Mouse (Mus musculus) gastrocnemius, postnatal 10 days (tissue): Measurements from ENCODE around the gene Rad23a. TPM values are rescaled to one million over a fixed set of nuclear protein-coding genes. Genes with fewer than 3 reads are reported as not detected.
A peak's percentile ranks its signal among the peaks of the same experiment; 100 is the strongest.

Experiments used
- DNase-seq: peaks from one replicate; pipeline ENCODE4 v3.0.0; 2021; ENCODE audit warnings: mixed read lengths
- total RNA-seq, 2 experiments: library from RNA; stranded (reverse); gene quantifications; 2 replicates each; pipeline ENCODE4 v1.2.3; 2021

The Rad23a gene
- total RNA-seq, 2 experiments from 2014 or later, result 124 to 130 TPM

DNA sequence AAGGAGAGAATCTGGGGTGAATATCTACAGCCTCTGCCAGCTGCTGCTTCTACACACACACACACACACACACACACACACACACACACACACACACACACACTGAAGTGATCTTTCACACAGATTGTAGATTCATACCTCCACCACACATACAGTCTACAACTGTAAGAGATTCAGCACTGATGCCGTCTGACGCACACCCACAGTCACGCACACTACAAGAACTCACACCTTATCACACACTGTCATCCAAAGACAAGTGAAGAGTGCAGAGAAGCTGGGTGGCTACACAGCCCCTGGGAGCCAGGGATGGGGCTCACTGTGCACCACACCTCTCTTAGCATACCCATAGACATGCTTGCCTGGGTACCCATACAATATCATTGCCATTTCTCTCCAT is 26.6 kb downstream of the Rad23a start:
- no peak for DNase-seq

DNA sequence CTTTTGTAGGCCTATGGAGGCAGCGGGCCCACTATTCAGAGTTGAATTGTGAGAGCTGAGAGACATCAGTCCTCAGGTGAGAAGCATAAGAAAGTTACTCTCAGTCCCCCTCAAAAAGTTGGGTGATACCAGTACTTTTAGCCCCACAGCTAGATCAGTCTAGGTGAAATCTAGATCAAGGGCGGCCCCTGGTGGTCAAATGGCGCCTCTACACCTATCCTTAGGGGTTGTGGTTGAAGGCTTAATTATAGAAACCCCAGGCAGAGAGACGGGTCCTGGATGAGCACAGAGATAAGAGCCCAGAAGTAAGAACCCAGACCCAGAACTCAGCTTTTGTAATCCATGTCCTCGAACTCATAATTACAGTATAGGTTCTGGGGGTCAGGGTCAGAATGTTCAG is 27.4 kb downstream of the Rad23a start:
- DNase-seq, result peak; percentile 89

DNA sequence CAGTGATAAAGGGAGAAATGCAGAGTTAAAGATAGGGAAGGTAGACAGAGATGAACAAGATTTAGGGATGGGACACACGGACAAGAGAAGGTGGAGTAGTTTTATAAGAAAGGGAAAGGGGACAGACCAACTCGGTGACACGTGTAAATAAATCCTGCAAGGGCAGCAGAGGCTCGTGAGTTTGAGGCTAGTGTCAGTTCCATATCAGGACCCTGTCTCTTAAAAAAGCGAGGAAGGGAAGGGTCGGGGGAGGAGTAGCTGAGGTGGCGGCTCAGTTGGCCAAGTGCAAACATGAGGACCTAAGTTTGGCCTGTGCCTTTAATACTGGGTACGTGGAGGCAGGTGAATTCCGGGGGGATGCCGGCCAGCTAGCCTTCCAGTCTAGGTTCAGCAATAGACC is 29.2 kb downstream of the Rad23a start:
- no peak for DNase-seq

DNA sequence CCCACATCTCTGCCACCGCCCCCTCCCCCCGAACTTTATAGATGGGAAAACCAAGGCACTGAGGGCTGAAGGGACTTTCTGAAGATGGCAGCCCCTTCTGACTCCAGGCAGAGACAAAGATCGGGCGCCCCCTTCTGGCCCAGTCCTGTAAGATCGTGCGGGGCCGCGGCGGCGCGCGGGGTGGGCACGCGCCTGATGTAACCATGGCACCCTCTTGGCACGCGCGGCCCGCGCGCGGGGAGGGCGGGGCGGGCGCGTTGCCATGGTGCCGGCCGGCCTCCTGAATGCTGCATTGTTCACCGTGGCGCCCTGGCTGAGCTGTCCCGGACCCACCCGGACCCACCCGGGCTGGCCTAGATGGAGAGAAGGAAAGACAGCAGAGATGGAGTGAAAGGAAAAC is 29.6 kb downstream of the Rad23a start:
- DNase-seq, result peak; percentile 97

DNA sequence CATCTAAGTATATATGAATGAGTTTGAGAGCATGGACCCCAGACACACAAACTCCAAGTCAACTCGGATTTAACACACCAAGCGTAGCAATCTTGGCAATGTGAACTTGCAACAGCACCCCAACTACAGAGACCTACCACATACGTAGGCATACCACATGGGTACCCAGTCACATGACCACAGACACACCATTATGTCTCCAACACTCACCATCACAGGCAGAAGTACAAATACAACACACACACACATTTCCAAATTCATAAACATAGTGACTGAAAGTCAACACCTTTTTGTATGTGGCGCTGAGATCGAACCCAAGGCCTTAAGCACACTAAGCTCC is 30.6 kb downstream of the Rad23a start:
- DNase-seq, result no peak

DNA sequence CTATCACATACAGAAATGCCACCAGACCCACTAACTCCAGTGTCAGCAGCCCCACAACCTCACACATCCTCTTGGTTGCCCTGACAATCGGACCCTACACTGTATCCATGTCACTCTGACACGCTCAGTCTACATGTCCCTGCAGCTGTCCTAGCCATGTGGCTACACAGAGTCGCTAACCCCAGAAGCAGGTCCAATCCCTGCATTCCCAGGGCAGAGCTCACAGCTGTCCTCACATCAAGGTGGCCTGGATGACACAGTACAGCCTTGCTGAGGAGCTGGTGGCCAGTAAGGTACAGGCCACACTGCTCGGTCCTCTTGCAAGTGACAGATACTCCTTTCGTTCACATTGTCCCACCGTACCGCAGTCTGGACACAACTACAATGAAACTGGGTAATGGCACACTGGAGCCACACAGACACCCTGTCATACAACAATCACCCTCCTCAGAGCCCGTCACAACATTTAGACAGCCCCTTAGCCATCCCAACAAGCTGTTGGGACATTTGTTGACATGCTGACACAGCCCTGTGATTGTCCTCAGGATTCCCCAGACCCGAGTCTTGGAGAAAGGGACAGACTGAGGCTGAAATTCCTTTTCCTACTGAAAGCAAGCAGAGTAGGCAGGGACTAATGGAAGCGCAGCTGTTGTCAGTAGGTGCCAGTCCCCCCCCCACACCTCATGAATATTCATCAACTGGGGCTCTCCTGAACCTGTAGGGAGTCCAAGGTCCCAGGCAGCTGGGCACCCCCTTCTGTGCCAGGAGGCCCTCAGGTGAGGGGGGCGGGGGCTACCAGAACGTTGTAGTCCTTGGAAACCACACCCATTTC is 31.1 kb downstream of the Rad23a start:
- no peak for DNase-seq

DNA sequence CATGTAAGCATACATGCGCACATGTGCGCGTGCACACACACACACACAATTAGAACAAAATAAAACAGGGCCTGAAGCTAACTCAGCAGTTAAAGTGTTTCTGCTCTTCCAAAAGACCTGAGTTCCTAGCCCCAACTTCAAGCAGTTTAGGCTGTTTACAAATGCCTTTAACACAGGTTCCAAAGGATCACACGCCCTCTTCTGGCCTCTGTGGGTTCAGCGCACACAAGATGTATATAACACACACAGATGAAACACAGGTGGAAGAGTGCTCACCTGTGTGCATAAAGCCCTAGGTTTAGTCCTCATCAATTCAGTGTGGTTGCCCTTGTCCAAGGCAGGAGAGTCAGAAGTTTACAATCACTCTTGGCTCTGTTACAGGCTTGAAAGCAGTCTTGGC is 34.4 kb downstream of the Rad23a start:
- no peak for DNase-seq

DNA sequence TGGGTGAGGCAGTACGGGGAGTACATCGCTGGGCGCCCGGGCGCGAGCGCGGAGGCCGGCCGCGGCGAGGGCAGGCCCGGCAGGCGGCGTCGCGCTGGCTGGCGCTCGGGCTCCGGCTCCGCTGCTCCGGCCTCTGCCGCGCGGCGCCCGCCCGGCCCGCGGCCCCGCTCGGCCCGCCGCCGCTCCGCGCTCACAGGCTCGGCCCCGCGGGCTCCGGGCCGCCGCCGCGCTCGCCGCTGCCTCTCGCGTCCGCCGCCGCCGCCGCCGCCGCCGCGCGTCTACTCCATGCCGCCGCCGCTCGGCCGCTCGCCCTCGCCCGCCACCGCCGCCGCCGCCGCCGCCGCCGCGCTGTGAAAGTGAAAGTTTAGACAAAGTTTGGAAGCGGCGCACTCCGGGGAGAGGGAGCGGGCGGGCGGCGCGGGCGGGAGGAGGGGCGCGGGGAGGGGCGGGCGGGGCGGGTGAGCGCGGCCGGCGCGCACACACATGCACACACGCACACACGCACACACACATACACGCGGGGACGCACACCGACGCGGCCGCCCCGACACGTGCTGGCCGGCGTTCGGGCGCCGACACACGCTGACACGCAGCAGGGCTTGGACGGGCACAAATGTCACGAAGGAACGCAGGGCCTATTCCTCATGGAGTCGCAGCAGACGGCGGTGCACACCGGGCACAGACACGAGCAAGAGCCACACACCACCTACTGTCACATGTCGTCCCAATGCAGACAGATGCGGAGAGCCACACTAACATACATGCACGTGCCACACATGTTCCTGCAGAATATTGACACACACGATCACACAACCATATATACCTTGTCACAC is 40.2 kb downstream of the Rad23a start, which contains the start of gene Nfix:
TSS of gene Nfix (minus strand) at position 346 of the 833 bp plus-strand sequence.
- DNase-seq, result peak; percentile 79

DNA sequence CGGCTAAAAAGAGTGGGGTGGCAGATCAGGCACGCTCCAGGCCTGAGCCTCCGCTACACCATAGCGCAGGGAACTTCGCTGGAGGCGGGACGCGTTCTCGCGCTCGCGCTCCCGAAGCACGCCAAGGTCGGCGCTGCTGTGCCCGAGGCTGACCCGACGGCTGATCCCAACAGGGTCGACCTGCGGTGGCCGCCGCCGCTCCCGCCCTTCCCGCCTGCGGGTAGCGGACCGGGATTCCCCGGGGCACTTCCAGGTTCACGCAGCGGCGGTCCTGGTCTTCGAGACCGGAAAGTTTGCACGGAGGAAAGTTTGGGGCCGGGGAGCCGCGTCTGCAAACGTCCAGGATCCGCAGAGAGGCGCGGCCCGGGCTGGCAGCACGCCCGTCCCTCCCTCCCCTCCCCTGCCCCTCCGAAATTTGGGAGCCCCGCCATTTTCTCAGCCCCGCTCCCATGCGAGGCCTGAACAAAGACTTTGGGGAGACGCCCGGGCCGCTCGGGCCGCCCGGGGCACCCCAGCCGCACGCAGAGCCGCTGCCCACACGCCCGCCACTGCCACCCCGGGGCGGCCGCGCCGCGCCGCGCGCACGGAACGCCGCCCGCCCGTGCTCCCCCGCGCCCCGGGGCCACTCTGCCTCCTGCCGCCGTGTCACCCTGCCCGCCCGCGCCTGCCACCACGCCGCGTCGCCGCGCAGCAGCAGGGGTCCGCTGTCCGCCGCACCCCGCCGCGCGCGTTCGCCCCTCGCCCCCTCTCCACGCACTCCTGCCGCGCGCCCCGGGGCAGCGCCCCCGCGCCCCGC is 41.1 kb downstream of the Rad23a start:
- peak; percentile 86 for DNase-seq

DNA sequence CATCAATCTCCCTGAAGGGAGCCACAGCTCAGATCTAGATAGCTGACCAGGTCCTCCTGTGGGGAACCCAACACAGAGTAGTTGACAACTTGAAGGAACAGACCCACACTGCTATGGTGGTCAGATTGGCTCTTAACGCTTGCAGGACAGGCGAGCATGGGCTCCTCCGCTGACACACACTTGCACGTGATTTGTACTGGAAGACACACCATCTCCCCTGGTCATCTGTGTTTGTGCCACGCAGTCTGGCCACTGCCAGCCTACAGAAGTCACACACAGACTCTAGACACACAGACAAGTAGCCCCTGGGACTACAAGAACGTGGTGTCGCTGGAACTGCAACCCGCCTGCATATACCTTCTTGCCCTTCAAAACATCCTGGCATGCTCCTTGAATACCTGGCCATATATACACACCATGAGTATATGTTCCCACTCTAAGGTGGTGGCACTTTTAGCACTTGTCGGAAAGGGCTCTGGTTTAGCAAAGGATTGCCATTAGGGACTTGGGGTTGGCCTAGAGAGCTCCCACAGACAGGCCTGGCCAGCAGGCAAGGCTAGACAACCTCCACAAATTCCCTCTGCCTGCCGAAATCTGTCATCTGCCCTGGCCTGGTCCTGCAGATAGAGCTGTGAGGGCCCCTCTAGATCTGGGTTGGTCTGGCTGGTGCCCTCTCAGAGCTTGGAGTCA is 41.9 kb downstream of the Rad23a start:
- DNase-seq, result no peak

DNA sequence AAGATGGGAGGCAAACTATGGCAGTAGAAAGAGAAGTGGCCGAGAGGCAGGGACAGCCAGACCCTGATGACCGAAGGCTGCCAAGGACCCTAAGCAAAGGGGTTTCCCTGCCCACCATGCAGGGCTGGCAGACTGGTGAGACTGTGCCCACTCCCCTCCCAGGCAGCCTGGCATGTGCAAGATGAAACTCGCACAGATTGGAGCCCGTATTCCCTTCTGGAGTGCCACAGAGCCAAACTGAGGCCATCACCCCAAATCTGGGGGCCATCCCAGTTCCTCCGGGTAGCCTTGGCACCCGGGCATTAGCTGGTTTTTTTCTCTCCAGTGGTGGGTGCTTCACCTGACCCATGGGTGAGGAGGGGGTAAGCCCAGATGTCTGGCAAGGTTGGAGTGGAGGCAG is 42.5 kb downstream of the Rad23a start:
- DNase-seq, result peak; percentile 13

DNA sequence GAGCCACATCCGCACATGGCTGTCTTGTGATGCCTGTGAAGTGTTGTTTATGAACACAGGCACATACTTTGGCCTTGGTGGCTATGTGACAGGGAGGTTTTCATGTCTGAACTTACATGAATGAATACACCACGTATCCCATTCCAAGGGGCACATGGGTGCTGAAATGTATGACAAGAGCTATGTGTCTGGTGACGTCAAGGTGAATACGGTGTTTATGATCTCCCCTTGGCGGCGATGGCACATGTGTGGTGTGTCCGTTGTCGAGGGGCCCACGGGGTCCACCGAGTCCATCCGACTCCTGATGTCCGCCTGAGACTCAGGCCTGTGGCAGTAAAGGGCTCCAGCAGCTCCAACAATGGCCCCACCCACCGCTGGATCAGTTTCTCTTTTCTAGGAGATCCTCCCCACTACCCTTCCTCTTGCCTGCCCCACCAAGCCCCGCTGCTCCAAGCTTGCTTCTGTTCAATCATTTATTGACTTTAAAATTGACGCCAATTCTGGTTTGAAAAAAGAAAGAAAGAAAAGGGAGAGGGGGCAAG is 43.1 kb downstream of the Rad23a start:
- peak; percentile 42 for DNase-seq

DNA sequence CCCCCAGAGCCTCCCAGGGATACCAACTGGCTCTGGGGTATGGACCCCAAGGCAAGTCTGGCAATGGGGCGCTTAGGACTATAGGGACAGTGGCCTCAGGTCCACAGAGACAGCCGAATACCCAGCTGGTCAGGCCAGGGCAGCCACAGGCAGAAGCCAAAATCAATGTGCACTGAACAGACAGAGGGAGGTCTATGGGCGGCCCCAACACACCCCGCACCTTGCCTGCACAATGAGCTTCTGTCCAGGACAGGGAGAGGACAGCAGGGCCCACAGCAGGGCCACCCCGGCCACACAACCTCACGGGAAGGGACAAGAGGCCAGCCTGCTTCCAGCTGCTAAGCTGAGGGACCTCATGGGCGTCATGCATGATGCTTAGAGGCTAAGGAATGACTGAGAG is 46.0 kb downstream of the Rad23a start:
- DNase-seq, result peak; percentile 47

DNA sequence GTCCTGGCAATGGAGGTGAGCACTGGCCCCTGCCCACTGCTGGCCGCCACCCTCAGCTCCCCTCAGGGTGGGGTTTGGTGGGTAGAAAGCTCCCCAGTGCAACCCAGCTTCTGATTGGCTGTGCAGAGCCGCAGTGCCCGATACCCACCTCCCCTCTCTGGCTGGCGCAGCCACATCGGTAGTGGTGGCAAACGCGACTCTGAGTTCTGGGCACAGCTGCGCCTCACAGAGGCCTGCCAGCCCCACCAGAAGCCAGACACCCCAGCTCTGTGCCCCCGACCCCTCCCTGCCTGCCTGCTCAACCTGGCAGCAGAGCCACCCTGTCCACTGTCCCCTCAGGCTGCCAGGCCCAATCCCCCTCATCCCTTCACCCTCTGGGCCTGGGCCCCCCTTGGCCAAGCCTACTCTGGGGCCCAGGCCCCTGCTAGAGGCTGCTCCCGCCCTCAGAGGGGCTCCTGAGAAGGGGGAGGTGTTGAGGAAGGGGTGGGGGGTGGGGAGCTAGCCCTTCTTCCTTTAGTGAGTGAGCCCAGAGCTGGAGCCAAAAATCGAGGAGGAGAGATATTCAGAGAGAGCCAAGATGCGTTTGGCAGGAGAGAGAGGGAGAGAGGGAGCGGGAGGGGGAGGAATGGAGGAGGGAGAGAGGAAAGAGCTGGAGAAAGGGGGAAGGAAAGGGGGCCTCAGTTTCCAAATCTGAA is 46.5 kb downstream of the Rad23a start:
- DNase-seq, result peak; percentile 60

DNA sequence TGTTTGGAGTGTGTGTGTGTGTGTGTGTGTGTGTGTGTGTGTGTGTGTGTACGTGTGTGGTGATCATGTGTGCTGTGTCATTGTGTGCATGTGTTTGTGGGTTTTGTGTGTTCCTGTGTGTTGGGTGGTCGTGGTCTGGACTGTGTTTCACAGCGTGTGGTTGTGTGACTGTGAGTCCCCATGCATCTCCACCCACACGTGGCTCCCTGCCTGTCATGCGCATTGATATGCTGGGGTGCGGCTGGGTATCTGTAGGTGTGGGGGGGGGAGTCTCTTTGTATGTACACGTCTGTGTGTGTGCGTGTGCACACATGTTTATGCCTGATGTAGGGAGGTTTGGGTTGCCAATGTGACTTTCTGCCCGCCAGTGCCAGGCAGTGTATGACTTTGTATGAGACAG is 47.3 kb downstream of the Rad23a start:
- DNase-seq, result no peak

DNA sequence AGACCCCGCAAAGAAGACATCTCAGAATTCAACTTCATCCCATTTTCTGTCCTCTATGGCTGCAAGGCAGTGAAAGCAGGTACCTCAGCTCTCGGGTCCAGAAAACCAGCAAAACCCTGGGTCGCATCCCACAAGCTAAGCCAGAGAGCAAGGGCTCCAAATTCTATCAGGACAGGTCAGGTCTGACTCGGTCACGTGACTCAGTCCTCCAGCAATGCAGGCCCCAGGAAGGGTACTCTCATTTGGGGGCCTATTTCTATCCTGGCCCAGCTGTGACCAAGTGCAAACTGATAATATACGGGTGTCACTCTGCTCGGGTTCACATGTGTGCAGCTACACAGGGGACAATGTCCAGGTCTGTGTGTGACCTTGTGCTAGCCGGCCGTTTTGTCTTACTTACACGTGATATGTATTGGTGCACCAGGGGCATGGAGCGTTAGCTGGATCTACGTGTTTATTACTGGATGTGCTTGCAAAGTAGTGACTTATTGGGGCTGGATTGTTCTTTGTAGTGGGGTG is 48.0 kb downstream of the Rad23a start:
- no peak for DNase-seq

DNA sequence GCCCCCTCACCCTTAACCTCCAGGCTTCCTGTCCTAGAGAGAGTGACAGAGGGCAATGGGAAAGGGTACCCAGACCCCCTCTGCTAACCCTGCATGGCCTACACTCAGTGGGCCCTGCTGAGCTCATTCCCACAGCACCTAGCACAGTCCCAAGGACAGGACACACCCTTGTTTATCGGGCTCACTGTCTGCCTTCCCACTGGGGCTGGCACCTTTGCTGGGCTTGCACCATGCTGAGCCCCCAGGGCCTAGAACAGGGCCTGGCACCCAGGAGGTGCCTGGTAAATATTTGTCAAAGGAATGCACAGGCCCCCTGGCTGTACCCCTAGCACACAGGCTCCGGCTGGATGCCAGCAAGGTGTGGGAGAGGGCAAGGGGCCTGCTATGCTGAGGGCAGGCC is 49.9 kb downstream of the Rad23a start:
- no peak for DNase-seq

DNA sequence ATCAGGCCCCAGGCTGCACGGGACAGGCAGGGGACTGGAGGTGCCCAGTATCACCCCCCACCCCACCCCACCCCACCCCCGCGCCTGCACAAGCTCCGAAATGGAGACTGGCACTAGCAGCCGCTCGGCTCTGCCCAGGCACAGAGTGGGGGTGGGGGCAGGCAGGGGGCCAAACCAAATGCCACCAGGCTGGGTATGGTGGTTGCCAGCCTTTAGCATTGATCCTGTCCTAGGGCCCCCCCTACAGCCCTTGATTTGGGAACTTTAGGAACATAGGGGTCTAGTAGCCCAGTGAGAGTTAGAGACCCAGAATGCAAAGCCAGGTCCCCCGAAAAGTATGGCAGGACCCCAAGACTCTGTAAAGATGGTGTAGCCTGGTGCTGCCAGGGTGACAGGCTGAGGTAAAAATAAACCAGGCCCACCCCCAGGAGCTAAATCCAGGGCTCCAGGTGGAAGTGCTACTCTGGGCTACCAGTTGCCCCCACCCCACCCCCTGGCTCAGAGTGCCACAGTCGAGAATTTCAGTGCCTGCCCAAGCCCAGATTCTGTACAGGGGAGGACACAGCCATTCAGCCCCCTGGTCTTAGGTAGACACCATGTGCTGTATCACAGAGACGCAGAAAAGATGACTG is 50.5 kb downstream of the Rad23a start:
- peak; percentile 81 for DNase-seq

DNA sequence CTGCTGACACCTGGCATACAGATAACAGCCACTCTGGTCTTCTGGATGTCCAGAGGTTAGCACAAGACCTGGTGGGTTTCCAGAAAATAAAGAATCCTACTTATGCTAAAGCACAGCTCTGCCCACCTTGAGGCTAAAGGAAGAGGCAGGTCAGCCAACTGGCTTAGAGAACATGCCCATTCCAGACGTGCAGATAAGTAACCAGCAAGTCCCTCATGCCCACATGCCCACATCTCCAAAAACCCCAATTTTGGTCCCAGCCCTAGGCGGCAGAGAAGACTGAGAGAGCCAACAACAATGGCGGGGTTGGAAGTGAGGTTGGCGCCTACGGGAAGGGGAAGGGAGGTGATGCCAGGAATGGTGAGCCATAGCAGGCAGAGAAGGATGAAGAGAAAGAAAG is 51.1 kb downstream of the Rad23a start:
- no peak for DNase-seq

DNA sequence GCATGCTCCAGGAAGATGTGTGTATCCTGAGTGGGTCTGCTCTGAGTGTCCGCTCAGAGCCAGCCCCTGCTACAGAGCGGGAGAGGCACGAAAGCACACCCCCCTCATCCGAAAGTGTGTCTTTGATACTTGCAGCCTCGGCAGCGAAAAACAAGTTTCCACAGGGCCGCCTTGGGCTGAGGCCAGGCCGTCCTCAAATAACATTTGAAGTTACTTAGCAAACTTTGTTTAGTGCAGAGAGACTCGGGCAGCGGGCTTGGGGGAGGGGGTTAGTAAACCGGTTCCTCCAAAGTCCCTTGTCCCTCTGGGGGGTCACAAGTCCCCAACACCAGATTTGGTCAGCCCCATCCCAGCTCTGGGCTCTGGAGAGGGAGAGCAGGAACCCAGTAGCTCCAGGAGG is 51.6 kb downstream of the Rad23a start:
- peak; percentile 88 for DNase-seq
